Mouse (Mus musculus): ENCODE measurements around the gene Rcn3. TPM values are rescaled to one million over a fixed set of nuclear protein-coding genes. Genes with fewer than 3 reads are reported as not detected.
A peak's percentile ranks its signal among the peaks of the same experiment; 100 is the strongest.

Rcn3 gene
- polyA plus RNA-seq, 1 experiment from 2014 or later, result 313 TPM

DNA sequence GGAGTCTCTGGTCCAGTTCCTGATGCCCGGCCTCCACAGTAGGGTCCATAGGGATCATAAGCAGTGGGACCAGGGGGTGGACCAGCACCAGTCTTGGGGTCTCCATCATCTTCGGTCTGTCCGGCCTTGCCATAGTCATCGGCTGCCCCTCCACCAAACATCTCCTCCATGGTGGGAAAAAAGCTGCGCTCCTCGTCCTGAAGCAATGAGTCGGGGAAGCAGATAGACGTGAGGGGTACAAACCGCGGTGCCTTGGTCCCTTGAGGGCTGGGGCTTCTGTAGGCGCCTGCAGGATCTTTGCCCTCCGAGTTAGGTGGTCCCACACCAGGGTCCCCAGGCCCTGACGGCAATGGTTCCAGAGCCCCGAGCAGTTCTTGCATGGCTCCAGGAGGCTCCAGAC is 44.5 kb downstream of the Rcn3 start:
- H3K9me3 ChIP-seq (ENCODE audit: control insufficient read depth, low read length), result no peaks in the 10 kb centered on the region
- ATAC-seq (replicated peaks; ENCODE audit: low FRiP score, low TSS enrichment, low read depth), result no peak
- no peaks in the 10 kb centered on the region for H3K27me3 ChIP-seq (replicated peaks; ENCODE audit: control insufficient read depth, insufficient read depth, low read length)
- no peak overlapping the region for H3K4me3 ChIP-seq (ENCODE audit: low read depth, low read length)
- no peak overlapping the region for H3K9ac ChIP-seq (ENCODE audit: low read length)
- WGBS, result 96% methylated on average over 14 of the region's 14 CpGs
- peaks cover 80% of the 10 kb centered on the region for H3K36me3 ChIP-seq (ENCODE audit: control insufficient read depth, insufficient read depth, low read length)
- no peak overlapping the region for H3K27ac ChIP-seq (ENCODE audit: low read depth)
- no peak overlapping the region for H3K4me2 ChIP-seq (ENCODE audit: low read length)
- no peak for DNase-seq (ENCODE audit: low spot score)
- peaks cover 10% of the 10 kb centered on the region; the same call in 1 of the 2 replicates for H3K4me1 ChIP-seq (replicated peaks; ENCODE audit: control insufficient read depth, insufficient read depth, low read length)

DNA sequence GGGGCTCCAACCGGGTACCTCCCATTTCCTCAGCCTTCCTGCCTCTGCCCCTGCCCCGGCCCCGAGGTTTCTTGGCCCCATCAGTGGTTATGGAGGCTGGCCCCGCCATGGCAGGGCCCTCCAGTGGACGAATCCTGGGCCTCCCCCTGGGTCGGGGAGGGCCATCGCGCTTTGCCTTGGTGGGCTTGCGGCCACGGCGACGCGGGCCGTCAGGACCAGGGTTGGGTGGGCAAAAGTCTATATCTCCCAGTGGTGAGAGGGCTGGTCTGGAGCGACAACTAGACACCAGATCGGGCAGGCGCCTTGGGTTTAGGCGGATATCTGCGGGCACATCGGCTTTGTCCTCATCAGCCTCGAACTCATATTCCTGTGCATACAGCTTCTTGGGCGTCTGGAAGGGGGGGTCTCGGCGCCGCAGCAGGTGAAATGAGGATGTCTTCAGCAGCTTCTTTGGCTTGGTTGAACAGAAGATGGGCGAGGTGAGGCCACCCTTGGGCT is 45.1 kb downstream of the Rcn3 start:
- no peak overlapping the region for H3K4me3 ChIP-seq (ENCODE audit: low read depth, low read length)
- DNase-seq (ENCODE audit: low spot score) (no peak), ATAC-seq (replicated peaks; ENCODE audit: low FRiP score, low TSS enrichment, low read depth) (no peak)
- H3K9ac ChIP-seq (ENCODE audit: low read length), result no peak overlapping the region
- H3K9me3 ChIP-seq (ENCODE audit: control insufficient read depth, low read length), result no peaks in the 10 kb centered on the region
- WGBS, result 96% methylated on average over 26 of the region's 26 CpGs
- peaks cover 10% of the 10 kb centered on the region; the same call in 1 of the 2 replicates for H3K4me1 ChIP-seq (replicated peaks; ENCODE audit: control insufficient read depth, insufficient read depth, low read length)
- no peak overlapping the region for H3K27ac ChIP-seq (ENCODE audit: low read depth)
- H3K4me2 ChIP-seq (ENCODE audit: low read length), result no peak overlapping the region
- H3K27me3 ChIP-seq (replicated peaks; ENCODE audit: control insufficient read depth, insufficient read depth, low read length), result no peaks in the 10 kb centered on the region
- peaks cover 86% of the 10 kb centered on the region for H3K36me3 ChIP-seq (ENCODE audit: control insufficient read depth, insufficient read depth, low read length)

DNA sequence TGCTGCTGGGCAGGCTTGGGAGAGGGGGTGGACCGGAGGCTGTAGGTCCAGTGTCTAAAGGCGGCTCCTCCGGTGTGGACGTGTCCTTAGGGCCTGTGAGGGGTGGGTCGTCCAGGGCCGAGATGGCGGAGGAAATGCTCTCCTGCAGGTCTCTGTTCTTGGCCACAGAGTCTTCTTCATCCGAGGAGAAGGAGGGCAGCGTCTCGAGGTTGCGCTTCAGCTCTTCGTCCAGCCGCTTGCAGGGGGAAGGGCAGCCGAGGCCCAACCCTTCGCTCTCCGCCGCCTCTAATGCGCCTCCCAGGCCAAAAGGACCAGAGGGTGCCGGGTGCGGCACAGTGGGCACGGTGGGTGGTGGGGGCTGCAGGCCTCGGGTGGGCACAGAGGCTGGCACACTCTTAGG is 46.3 kb downstream of the Rcn3 start:
- Histone ChIP-seq H3K9me3 (ENCODE audit: control insufficient read depth, low read length) (no peaks in the 10 kb centered on the region), H3K9ac (ENCODE audit: low read length) (no peak overlapping the region), H3K27ac (ENCODE audit: low read depth) (no peak overlapping the region), H3K27me3 (replicated peaks; ENCODE audit: control insufficient read depth, insufficient read depth, low read length) (no peaks in the 10 kb centered on the region), H3K36me3 (ENCODE audit: control insufficient read depth, insufficient read depth, low read length) (peaks cover 97% of the 10 kb centered on the region), H3K4me1 (replicated peaks; ENCODE audit: control insufficient read depth, insufficient read depth, low read length) (0 out of 2 replicates have a peak, but pooled peaks cover 3% of the 10 kb centered on the region), H3K4me2 (ENCODE audit: low read length) (no peak overlapping the region), H3K4me3 (ENCODE audit: low read depth, low read length) (no peak overlapping the region)
- no peak for ATAC-seq (replicated peaks; ENCODE audit: low FRiP score, low TSS enrichment, low read depth)
- 97% methylated on average over 22 of the region's 22 CpGs for WGBS
- no peak for DNase-seq (ENCODE audit: low spot score)

GRCm38 (mm10) chr7:45043307-45043706 is 48.7 kb downstream of the Rcn3 start:
- 92% methylated on average over 14 of the region's 14 CpGs for WGBS
- Histone ChIP-seq H3K9ac (ENCODE audit: low read length) (no peak overlapping the region), H3K4me3 (ENCODE audit: low read depth, low read length) (no peak overlapping the region), H3K27ac (ENCODE audit: low read depth) (no peak overlapping the region), H3K9me3 (ENCODE audit: control insufficient read depth, low read length) (no peaks in the 10 kb centered on the region), H3K36me3 (ENCODE audit: control insufficient read depth, insufficient read depth, low read length) (peaks cover 100% of the 10 kb centered on the region), H3K27me3 (replicated peaks; ENCODE audit: control insufficient read depth, insufficient read depth, low read length) (no peaks in the 10 kb centered on the region), H3K4me1 (replicated peaks; ENCODE audit: control insufficient read depth, insufficient read depth, low read length) (no peaks in the 10 kb centered on the region), H3K4me2 (ENCODE audit: low read length) (no peak overlapping the region)
- DNase-seq (ENCODE audit: low spot score) (no peak), ATAC-seq (replicated peaks; ENCODE audit: low FRiP score, low TSS enrichment, low read depth) (no peak)

DNA sequence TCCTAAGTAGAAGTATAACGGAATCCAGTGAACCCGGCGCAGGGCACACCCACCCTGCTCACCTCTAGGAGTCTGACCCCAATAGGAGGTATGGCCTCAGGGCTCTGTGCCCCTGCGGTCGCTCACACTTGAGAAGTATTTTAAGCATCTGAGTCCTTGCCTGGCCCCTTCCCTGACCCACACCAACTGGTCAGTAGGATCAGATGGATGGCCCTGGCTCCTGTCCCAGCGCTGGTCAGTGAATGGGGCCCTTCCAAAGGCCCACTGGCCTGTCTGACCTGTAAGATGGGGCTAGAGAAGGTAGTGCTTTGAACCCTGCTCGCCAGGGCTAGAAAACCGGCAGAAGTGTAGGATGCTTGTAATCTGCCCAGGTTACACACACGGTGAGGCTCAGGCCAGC is 51.2 kb downstream of the Rcn3 start:
- 96% methylated on average over 9 of the region's 9 CpGs for WGBS
- Histone ChIP-seq H3K4me1 (replicated peaks; ENCODE audit: control insufficient read depth, insufficient read depth, low read length) (no peaks in the 10 kb centered on the region), H3K4me2 (ENCODE audit: low read length) (no peak overlapping the region), H3K36me3 (ENCODE audit: control insufficient read depth, insufficient read depth, low read length) (peaks cover 100% of the 10 kb centered on the region), H3K9ac (ENCODE audit: low read length) (no peak overlapping the region), H3K9me3 (ENCODE audit: control insufficient read depth, low read length) (no peaks in the 10 kb centered on the region), H3K4me3 (ENCODE audit: low read depth, low read length) (no peak overlapping the region), H3K27me3 (replicated peaks; ENCODE audit: control insufficient read depth, insufficient read depth, low read length) (no peaks in the 10 kb centered on the region), H3K27ac (ENCODE audit: low read depth) (no peak overlapping the region)
- DNase-seq (ENCODE audit: low spot score) (no peak), ATAC-seq (replicated peaks; ENCODE audit: low FRiP score, low TSS enrichment, low read depth) (no peak)

DNA sequence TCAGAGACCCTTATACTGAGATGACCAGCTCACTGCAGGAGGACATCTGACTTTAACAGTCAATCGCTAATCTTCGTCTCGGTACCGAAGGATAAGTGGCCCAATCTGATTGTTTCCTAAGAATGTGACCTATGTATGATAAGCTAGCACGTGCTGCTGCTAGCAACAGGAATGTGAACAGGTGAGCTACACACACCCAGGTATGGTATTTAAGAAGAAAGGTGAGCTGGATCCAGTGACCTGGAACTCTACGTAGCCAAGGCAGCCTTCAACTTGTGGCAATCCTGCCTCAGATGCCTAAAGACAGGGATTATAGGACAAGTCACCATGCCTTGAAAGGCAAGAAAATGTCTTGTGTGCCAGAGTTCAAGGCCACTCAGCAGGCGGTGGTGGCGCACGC is 53.6 kb downstream of the Rcn3 start:
- ATAC-seq (replicated peaks; ENCODE audit: low FRiP score, low TSS enrichment, low read depth) (no peak), DNase-seq (ENCODE audit: low spot score) (no peak)
- no peak overlapping the region for H3K4me2 ChIP-seq (ENCODE audit: low read length)
- peaks cover 100% of the 10 kb centered on the region for H3K36me3 ChIP-seq (ENCODE audit: control insufficient read depth, insufficient read depth, low read length)
- H3K4me1 ChIP-seq (replicated peaks; ENCODE audit: control insufficient read depth, insufficient read depth, low read length), result no peaks in the 10 kb centered on the region
- no peak overlapping the region for H3K4me3 ChIP-seq (ENCODE audit: low read depth, low read length)
- H3K27ac ChIP-seq (ENCODE audit: low read depth), result no peak overlapping the region
- WGBS, result 93% methylated on average over 9 of the region's 9 CpGs
- no peaks in the 10 kb centered on the region for H3K27me3 ChIP-seq (replicated peaks; ENCODE audit: control insufficient read depth, insufficient read depth, low read length)
- no peaks in the 10 kb centered on the region for H3K9me3 ChIP-seq (ENCODE audit: control insufficient read depth, low read length)
- no peak overlapping the region for H3K9ac ChIP-seq (ENCODE audit: low read length)

DNA sequence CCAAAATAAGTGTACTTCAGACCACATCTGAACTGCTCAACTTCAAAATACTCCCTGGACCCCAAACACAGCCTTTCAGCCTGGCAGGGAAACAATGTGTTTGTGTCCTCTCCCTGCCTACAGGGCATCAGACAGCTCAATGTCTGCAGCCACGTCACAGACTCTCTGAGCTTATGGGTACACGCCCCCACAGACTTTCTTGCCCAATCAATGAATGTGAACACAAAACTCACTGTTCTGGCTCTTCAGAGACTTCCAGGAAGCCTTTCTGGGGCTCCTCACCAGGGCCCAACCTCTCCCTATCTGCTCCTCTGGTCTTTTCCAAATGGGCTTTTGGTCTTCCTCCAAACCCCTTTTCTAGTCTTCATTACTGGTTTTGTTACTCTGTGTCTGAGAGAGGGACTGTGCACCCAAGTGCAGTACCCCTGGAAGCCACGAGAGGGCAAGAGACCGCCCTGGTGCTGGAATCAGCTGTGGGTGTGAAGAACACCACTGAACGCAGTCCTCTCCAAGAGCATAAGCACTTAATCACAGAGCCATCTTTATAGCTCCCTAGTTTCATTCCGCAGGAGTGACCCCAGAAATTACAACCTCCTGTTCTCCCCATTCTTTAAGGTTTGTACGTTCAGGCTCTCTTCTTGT is 54.2 kb downstream of the Rcn3 start:
- Histone ChIP-seq H3K9me3 (ENCODE audit: control insufficient read depth, low read length) (no peaks in the 10 kb centered on the region), H3K27ac (ENCODE audit: low read depth) (no peak overlapping the region), H3K9ac (ENCODE audit: low read length) (no peak overlapping the region), H3K4me2 (ENCODE audit: low read length) (no peak overlapping the region), H3K4me3 (ENCODE audit: low read depth, low read length) (no peak overlapping the region), H3K36me3 (ENCODE audit: control insufficient read depth, insufficient read depth, low read length) (peaks cover 100% of the 10 kb centered on the region), H3K4me1 (replicated peaks; ENCODE audit: control insufficient read depth, insufficient read depth, low read length) (no peaks in the 10 kb centered on the region), H3K27me3 (replicated peaks; ENCODE audit: control insufficient read depth, insufficient read depth, low read length) (no peaks in the 10 kb centered on the region)
- DNase-seq (ENCODE audit: low spot score) (peak; percentile 69), ATAC-seq (replicated peaks; ENCODE audit: low FRiP score, low TSS enrichment, low read depth) (no peak)
- WGBS, result 71% methylated on average over 7 of the region's 7 CpGs

DNA sequence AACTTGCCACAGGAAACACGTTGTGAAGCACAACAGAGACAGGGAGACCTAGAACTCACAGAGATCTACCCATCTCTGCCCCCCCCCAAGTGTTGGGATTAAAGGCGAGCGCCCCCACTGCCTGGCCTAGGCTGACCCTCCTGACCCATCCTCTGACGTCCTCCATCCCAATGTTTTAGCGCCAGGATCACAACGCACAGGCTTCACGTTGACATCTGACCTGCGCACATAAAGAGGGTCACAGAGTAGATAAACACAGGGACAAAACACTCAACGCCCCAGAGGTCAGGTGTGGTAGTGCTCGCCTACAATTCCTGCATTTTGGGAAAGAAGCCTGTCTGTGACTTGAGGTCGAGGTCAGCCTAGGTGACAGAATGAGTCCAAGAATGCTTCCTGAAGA is 55.3 kb downstream of the Rcn3 start:
- no peak overlapping the region for H3K9ac ChIP-seq (ENCODE audit: low read length)
- H3K4me1 ChIP-seq (replicated peaks; ENCODE audit: control insufficient read depth, insufficient read depth, low read length), result no peaks in the 10 kb centered on the region
- H3K9me3 ChIP-seq (ENCODE audit: control insufficient read depth, low read length), result no peaks in the 10 kb centered on the region
- H3K36me3 ChIP-seq (ENCODE audit: control insufficient read depth, insufficient read depth, low read length), result peaks cover 100% of the 10 kb centered on the region
- H3K4me3 ChIP-seq (ENCODE audit: low read depth, low read length), result no peak overlapping the region
- no peak overlapping the region for H3K27ac ChIP-seq (ENCODE audit: low read depth)
- ATAC-seq (replicated peaks; ENCODE audit: low FRiP score, low TSS enrichment, low read depth), result no peak
- no peak overlapping the region for H3K4me2 ChIP-seq (ENCODE audit: low read length)
- 78% methylated on average over 11 of the region's 11 CpGs for WGBS
- DNase-seq (ENCODE audit: low spot score), result no peak
- no peaks in the 10 kb centered on the region for H3K27me3 ChIP-seq (replicated peaks; ENCODE audit: control insufficient read depth, insufficient read depth, low read length)

- Histone ChIP-seq H3K4me1 (replicated peaks; ENCODE audit: control insufficient read depth, insufficient read depth, low read length) (no peaks in the 10 kb centered on the region), H3K4me3 (ENCODE audit: low read depth, low read length) (no peak overlapping the region), H3K4me2 (ENCODE audit: low read length) (no peak overlapping the region), H3K27me3 (replicated peaks; ENCODE audit: control insufficient read depth, insufficient read depth, low read length) (no peaks in the 10 kb centered on the region), H3K9me3 (ENCODE audit: control insufficient read depth, low read length) (no peaks in the 10 kb centered on the region), H3K36me3 (ENCODE audit: control insufficient read depth, insufficient read depth, low read length) (peaks cover 100% of the 10 kb centered on the region), H3K9ac (ENCODE audit: low read length) (no peak overlapping the region), H3K27ac (ENCODE audit: low read depth) (no peak overlapping the region)
- WGBS, result 90% methylated on average over 3 of the region's 3 CpGs
- DNase-seq (ENCODE audit: low spot score) (no peak), ATAC-seq (replicated peaks; ENCODE audit: low FRiP score, low TSS enrichment, low read depth) (no peak)
These were observed 56.4 kb downstream of the Rcn3 start for GRCm38 (mm10) chr7:45035631-45036030.
